Mouse (Mus musculus): ENCODE data around the gene Lrrc63. TPM values are rescaled to one million over a fixed set of nuclear protein-coding genes. Genes with fewer than 3 reads are reported as not detected.

Lrrc63 gene
- polyA plus RNA-seq, 1 experiment from 2014 or later: not detected

DNA sequence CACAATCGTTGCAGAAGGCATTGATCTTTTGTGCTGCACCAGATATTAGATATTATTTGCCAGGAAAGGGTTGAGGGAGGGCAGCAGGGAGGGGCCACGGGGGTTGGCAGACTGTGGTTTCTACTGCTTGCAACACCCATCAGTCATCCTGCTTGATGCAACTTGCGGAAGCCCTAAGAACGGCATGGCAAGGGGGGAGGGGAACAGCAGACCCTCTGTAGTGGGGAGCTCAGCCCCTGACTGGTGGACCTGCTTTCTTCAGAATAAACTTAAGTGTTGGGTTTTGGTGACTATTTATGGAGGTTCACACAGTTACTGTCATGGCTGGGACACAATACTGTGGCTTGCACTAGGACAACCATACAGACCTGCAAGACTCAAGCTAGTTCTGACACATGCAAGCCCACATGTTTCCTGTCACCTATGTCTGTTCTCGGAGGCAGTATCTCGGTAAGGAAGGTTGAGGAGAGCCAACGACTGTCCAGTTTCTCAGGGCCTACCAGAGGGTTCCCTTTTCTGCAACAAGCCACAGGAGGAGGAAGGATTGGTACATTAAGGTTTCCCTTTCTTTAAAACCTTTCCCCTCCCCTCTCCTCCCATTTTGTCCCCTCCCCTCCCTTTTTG is 61.2 kb downstream of the Lrrc63 start:
- Histone ChIP-seq H3K4me1 (ENCODE audit: insufficient read depth) (0 out of 2 replicates have a peak, but pooled peaks cover 2% of the 10 kb centered on the region), H3K36me3 (replicated peaks; ENCODE audit: insufficient read depth, low read length) (no peaks in the 10 kb centered on the region), H3K4me3 (ENCODE audit: low read depth, low read length) (0 out of 2 replicates have a peak overlapping the region, but pooled peaks have one; percentile 16), H3K27ac (ENCODE audit: low read depth) (peak overlapping the region; percentile 71), H3K27me3 (ENCODE audit: insufficient read depth, low read length) (no peaks in the 10 kb centered on the region), H3K9ac (replicated peaks) (no peak overlapping the region), H3K4me2 (ENCODE audit: low read depth, low read length) (peak overlapping the region; percentile 57), H3K9me3 (ENCODE audit: low read length) (no peaks in the 10 kb centered on the region)
- 25% methylated on average over 7 of the region's 7 CpGs for WGBS (ENCODE audit: insufficient replicate concordance)
- TF ChIP-seq EP300 (IDR thresholded peaks at IDR 0.05; ENCODE audit: low read depth): 0 out of 2 replicates have a peak, but pooled peaks have one; percentile 4
- TF ChIP-seq CTCF (IDR thresholded peaks at IDR 0.05; ENCODE audit: low read depth): no peak
- DNase-seq: peak; percentile 46
- ATAC-seq: peak; percentile 62

DNA sequence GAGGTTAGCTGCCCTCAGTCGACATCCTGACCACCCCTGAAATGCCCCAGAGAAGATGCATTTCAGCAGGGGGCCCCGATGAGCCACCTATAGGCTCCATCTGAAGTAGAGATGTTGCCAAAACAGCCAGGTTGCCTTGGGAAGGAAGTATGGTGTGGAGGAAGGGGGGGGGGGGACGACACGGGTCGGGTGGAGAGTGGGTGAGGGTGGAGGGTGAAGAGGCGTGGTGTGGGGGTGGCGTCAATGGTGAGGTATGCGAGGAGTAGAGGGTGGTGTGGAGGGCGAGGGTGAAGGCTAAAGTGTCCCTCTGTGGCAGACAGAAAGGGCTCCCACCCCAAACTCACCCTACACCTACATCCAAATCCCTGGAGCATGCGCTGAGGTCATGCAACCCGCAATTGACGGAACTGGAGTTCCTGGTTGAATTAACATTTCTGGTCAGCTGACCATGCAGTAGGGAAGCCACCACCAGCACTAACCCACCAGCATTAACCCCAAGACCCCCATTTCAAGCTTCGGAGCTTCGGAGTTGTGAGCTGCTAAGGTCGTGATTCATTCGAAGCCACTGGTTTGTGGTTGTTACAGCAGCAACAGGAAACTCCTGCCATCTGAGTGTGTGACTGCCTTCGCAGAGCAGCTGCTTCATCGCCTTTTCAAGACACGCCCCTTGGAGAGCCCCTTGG is 62.1 kb downstream of the Lrrc63 start:
- no peaks in the 10 kb centered on the region for H3K27me3 ChIP-seq (ENCODE audit: insufficient read depth, low read length)
- 34% methylated on average over 19 of the region's 19 CpGs for WGBS (ENCODE audit: insufficient replicate concordance)
- peak overlapping the region; percentile 71 for H3K27ac ChIP-seq (ENCODE audit: low read depth)
- no peaks in the 10 kb centered on the region for H3K9me3 ChIP-seq (ENCODE audit: low read length)
- H3K9ac ChIP-seq (replicated peaks): no peak overlapping the region
- 0 out of 2 replicates have a peak, but pooled peaks cover 2% of the 10 kb centered on the region for H3K4me1 ChIP-seq (ENCODE audit: insufficient read depth)
- peak; percentile 26 for DNase-seq
- H3K36me3 ChIP-seq (replicated peaks; ENCODE audit: insufficient read depth, low read length): no peaks in the 10 kb centered on the region
- H3K4me3 ChIP-seq (ENCODE audit: low read depth, low read length): peak overlapping the region; percentile 16
- peak overlapping the region; percentile 57 for H3K4me2 ChIP-seq (ENCODE audit: low read depth, low read length)
- ATAC-seq: 0 out of 2 replicates have a peak, but pooled peaks have one; percentile 22
- TF ChIP-seq EP300 (IDR thresholded peaks at IDR 0.05; ENCODE audit: low read depth) (no peak), CTCF (IDR thresholded peaks at IDR 0.05; ENCODE audit: low read depth) (peak; percentile 22; the same call in 1 of the 2 replicates)

DNA sequence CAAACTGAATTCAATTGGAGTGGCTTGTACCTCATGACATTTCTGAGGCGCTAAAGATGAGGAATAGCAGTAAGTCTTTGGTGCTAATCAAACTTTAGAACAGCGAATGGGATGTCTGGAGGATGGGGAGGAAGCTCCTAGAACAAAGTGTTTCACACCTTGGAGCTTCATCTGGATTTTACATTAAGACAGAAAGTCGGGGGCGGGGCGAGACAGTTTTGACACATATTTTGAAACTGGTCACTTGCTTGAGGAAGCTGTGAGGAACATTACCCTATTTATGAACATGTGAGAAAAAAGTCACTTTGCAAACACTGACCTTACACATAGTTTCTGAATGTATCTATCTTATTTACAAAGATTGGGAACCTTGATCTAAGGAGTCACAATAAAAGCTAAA is 65.5 kb downstream of the Lrrc63 start:
- Histone ChIP-seq H3K36me3 (replicated peaks; ENCODE audit: insufficient read depth, low read length) (no peaks in the 10 kb centered on the region), H3K27ac (ENCODE audit: low read depth) (peak overlapping the region; percentile 55; the same call in 1 of the 2 replicates), H3K9me3 (ENCODE audit: low read length) (no peaks in the 10 kb centered on the region), H3K9ac (replicated peaks) (no peak overlapping the region), H3K4me2 (ENCODE audit: low read depth, low read length) (peak overlapping the region; percentile 4; the same call in 1 of the 2 replicates), H3K4me3 (ENCODE audit: low read depth, low read length) (no peak overlapping the region), H3K4me1 (ENCODE audit: insufficient read depth) (0 out of 2 replicates have a peak, but pooled peaks cover 8% of the 10 kb centered on the region), H3K27me3 (ENCODE audit: insufficient read depth, low read length) (no peaks in the 10 kb centered on the region)
- ATAC-seq (no peak), DNase-seq (no peak)
- 84% methylated on average over 5 of the region's 5 CpGs for WGBS (ENCODE audit: insufficient replicate concordance)
- TF ChIP-seq CTCF (IDR thresholded peaks at IDR 0.05; ENCODE audit: low read depth) (no peak), EP300 (IDR thresholded peaks at IDR 0.05; ENCODE audit: low read depth) (no peak)

DNA sequence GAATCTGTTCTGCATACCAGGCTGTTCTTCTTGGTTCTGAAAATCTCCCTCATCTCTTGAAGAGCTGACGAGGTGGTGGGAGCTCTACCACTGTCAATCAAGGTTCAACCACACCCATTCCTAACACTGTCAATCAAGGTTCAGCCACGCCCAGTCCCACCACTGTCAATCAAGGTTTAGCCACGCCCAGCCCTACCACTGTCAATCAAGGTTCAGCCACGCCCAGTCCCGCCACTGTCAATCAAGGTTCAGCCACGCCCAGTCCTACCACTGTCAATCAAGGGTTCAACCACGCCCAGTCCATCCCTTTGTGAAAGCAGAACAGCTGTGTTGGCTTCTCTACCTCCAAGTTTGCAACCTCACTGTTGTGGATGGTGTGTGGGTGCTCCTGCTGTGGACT is 66.2 kb downstream of the Lrrc63 start:
- peak; percentile 46 for ATAC-seq
- Histone ChIP-seq H3K9ac (replicated peaks) (no peak overlapping the region), H3K4me2 (ENCODE audit: low read depth, low read length) (no peak overlapping the region), H3K9me3 (ENCODE audit: low read length) (no peaks in the 10 kb centered on the region), H3K27ac (ENCODE audit: low read depth) (no peak overlapping the region), H3K27me3 (ENCODE audit: insufficient read depth, low read length) (no peaks in the 10 kb centered on the region), H3K4me1 (ENCODE audit: insufficient read depth) (0 out of 2 replicates have a peak, but pooled peaks cover 8% of the 10 kb centered on the region), H3K36me3 (replicated peaks; ENCODE audit: insufficient read depth, low read length) (no peaks in the 10 kb centered on the region), H3K4me3 (ENCODE audit: low read depth, low read length) (no peak overlapping the region)
- TF ChIP-seq CTCF (IDR thresholded peaks at IDR 0.05; ENCODE audit: low read depth) (no peak), EP300 (IDR thresholded peaks at IDR 0.05; ENCODE audit: low read depth) (no peak)
- 73% methylated on average over 7 of the region's 7 CpGs for WGBS (ENCODE audit: insufficient replicate concordance)
- peak; percentile 72 for DNase-seq

DNA sequence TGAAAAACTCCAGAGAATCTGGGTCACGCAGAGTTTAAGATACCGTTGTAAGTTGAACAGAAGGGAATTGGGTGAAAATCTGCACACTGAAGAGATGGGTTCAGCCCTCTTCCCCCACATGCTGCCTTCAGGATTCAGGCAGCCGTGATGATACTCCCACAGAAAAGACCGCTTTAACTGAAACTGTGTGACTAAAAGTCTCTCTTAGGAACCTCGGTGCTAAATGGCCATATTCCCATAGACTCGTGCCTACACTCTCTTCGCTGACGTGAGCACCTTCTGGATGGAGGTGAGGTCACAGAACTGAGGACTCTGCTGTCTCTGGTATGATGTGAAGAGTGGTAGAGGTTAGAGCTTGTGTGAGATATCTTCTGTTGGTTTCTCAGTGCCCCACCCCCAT is 66.7 kb downstream of the Lrrc63 start:
- ATAC-seq (no peak), DNase-seq (no peak)
- Histone ChIP-seq H3K27me3 (ENCODE audit: insufficient read depth, low read length) (no peaks in the 10 kb centered on the region), H3K9me3 (ENCODE audit: low read length) (no peaks in the 10 kb centered on the region), H3K4me3 (ENCODE audit: low read depth, low read length) (no peak overlapping the region), H3K27ac (ENCODE audit: low read depth) (no peak overlapping the region), H3K36me3 (replicated peaks; ENCODE audit: insufficient read depth, low read length) (no peaks in the 10 kb centered on the region), H3K4me1 (ENCODE audit: insufficient read depth) (0 out of 2 replicates have a peak, but pooled peaks cover 5% of the 10 kb centered on the region), H3K9ac (replicated peaks) (no peak overlapping the region), H3K4me2 (ENCODE audit: low read depth, low read length) (no peak overlapping the region)
- no peak for TF ChIP-seq EP300 (IDR thresholded peaks at IDR 0.05; ENCODE audit: low read depth)
- TF ChIP-seq CTCF (IDR thresholded peaks at IDR 0.05; ENCODE audit: low read depth): no peak
- 92% methylated on average over 8 of the region's 8 CpGs for WGBS (ENCODE audit: insufficient replicate concordance)

DNA sequence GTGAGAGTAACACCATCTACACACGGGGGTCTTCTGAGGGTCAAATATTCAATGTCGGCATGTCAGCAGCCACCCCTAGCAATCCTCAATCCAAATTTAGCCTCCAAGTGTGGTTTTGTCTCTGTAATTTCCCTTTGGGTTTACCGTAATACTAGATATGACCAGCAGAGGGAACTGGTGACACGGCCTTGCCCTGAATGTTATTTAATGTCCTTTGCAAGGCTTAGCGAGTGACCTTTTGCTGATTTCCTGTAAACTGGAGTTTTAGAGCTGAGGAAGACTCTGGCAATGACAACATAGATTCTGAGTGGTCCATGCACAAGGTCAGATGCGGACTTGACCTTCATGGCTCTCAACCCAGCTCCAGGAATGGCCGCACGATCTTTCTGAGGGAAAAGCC is 70.1 kb downstream of the Lrrc63 start:
- DNase-seq (peak; percentile 30), ATAC-seq (peak; percentile 49)
- Histone ChIP-seq H3K9me3 (ENCODE audit: low read length) (no peaks in the 10 kb centered on the region), H3K4me1 (ENCODE audit: insufficient read depth) (peaks cover 19% of the 10 kb centered on the region), H3K36me3 (replicated peaks; ENCODE audit: insufficient read depth, low read length) (no peaks in the 10 kb centered on the region), H3K4me3 (ENCODE audit: low read depth, low read length) (no peak overlapping the region), H3K27ac (ENCODE audit: low read depth) (no peak overlapping the region), H3K9ac (replicated peaks) (no peak overlapping the region), H3K4me2 (ENCODE audit: low read depth, low read length) (no peak overlapping the region), H3K27me3 (ENCODE audit: insufficient read depth, low read length) (no peaks in the 10 kb centered on the region)
- WGBS (ENCODE audit: insufficient replicate concordance): 28% methylated on average over 8 of the region's 8 CpGs
- no peak for TF ChIP-seq EP300 (IDR thresholded peaks at IDR 0.05; ENCODE audit: low read depth)
- peak; percentile 95 for TF ChIP-seq CTCF (IDR thresholded peaks at IDR 0.05; ENCODE audit: low read depth)
